Mouse (Mus musculus): ENCODE measurements at regions not wholly inside any gene's neighbourhood (a gene's known extent, or its start where the extent isn't known, plus 50 kb on each side); places are given as distances from the start of the nearest gene placed in this dataset.

- DNase-seq (ENCODE audit: low read depth), result no peak
Observed at GRCm38 (mm10) chr3:14952169-14952729, 66.2 kb downstream of the Car2 start.

GRCm38 (mm10) chr3:14952951-14953350, 66.9 kb downstream of the Car2 start:
- no peak for DNase-seq (ENCODE audit: low read depth)

- DNase-seq (ENCODE audit: low read depth), result no peak
Observed at GRCm38 (mm10) chr3:14957481-14957880, 71.4 kb downstream of the Car2 start.

GRCm38 (mm10) chr3:14958277-14958676, 72.2 kb downstream of the Car2 start:
- no peak for DNase-seq (ENCODE audit: low read depth)

GRCm38 (mm10) chr3:14959586-14959985, 73.5 kb downstream of the Car2 start:
- no peak for DNase-seq (ENCODE audit: low read depth)

- DNase-seq (ENCODE audit: low read depth), result no peak
Observed at GRCm38 (mm10) chr3:14964795-14965194, 78.7 kb downstream of the Car2 start.

- no peak for DNase-seq (ENCODE audit: low read depth)
Observed at GRCm38 (mm10) chr3:14965438-14966044, 79.5 kb downstream of the Car2 start.

- DNase-seq (ENCODE audit: low read depth), result no peak
Observed at GRCm38 (mm10) chr3:14967235-14967634, 81.2 kb downstream of the Car2 start.

- no peak for DNase-seq (ENCODE audit: low read depth)
Observed at GRCm38 (mm10) chr3:14968345-14968744, 82.3 kb downstream of the Car2 start.

GRCm38 (mm10) chr3:14969698-14970097, 83.6 kb downstream of the Car2 start:
- DNase-seq (ENCODE audit: low read depth), result no peak

GRCm38 (mm10) chr3:14971647-14972046, 85.6 kb downstream of the Car2 start:
- DNase-seq (ENCODE audit: low read depth), result no peak

GRCm38 (mm10) chr3:14974758-14975157, 88.7 kb downstream of the Car2 start:
- no peak for DNase-seq (ENCODE audit: low read depth)

- no peak for DNase-seq (ENCODE audit: low read depth)
Observed at GRCm38 (mm10) chr3:14975203-14975602, 89.1 kb downstream of the Car2 start.

- no peak for DNase-seq (ENCODE audit: low read depth)
Observed at GRCm38 (mm10) chr3:14979116-14979613, 93.1 kb downstream of the Car2 start.

GRCm38 (mm10) chr3:14989635-14990034, 103.6 kb downstream of the Car2 start:
- DNase-seq (ENCODE audit: low read depth), result no peak

- DNase-seq (ENCODE audit: low read depth), result no peak
Observed at GRCm38 (mm10) chr3:14993936-14994335, 107.9 kb downstream of the Car2 start.

- no peak for DNase-seq (ENCODE audit: low read depth)
Observed at GRCm38 (mm10) chr3:14997241-14997640, 111.2 kb downstream of the Car2 start.

GRCm38 (mm10) chr3:14998521-14998920, 112.4 kb downstream of the Car2 start:
- no peak for DNase-seq (ENCODE audit: low read depth)

GRCm38 (mm10) chr3:14999411-14999810, 113.3 kb downstream of the Car2 start:
- DNase-seq (ENCODE audit: low read depth), result no peak

- DNase-seq (ENCODE audit: low read depth), result no peak
Observed at GRCm38 (mm10) chr3:14999914-15000313, 113.8 kb downstream of the Car2 start.

GRCm38 (mm10) chr3:15000657-15001056, 114.6 kb downstream of the Car2 start:
- no peak for DNase-seq (ENCODE audit: low read depth)

GRCm38 (mm10) chr3:15007821-15008220, 121.7 kb downstream of the Car2 start:
- peak; percentile 30 for DNase-seq (ENCODE audit: low read depth)

- peak; percentile 68 for DNase-seq (ENCODE audit: low read depth)
Observed at GRCm38 (mm10) chr3:15008501-15008900, 122.4 kb downstream of the Car2 start.

GRCm38 (mm10) chr3:15009747-15010146, 123.7 kb downstream of the Car2 start:
- DNase-seq (ENCODE audit: low read depth), result no peak
